Mouse (Mus musculus): ENCODE data around the gene Gm11037.

- TF ChIP-seq CTCF (IDR thresholded peaks at IDR 0.05; ENCODE audit: low read depth, low read length) = no peak
- no peak for TF ChIP-seq POLR2A (IDR thresholded peaks at IDR 0.05; ENCODE audit: insufficient read depth, low read length)
Measured at GRCm38 (mm10) chr2:131159491-131159910, 26.2 kb downstream of the Gm11037 start.
